Mouse (Mus musculus) G1E (cell line): ENCODE measurements around the gene Ccr1l1.

ENCODE experiments used
- CTCF ChIP-seq: IDR thresholded peaks from 2 replicates; pipeline ENCODE4 v1.5.1; 2012; ENCODE audit warnings: low read depth, low read length, inconsistent platforms, mixed read lengths
- GATA1 ChIP-seq: IDR thresholded peaks from 2 replicates; pipeline ENCODE4 v1.6.1; 2012; ENCODE audit warnings: borderline replicate concordance, low read length, inconsistent platforms, mixed read lengths
- POLR2AphosphoS5 ChIP-seq: IDR thresholded peaks from 2 replicates; pipeline ENCODE4 v1.6.1; 2012; ENCODE audit warnings: low read depth, low read length, inconsistent platforms; ENCODE audit not compliant: insufficient replicate concordance
- TAL1 ChIP-seq: conservative IDR thresholded peaks from 2 replicates; pipeline ENCODE4 v1.6.1; 2012; ENCODE audit warnings: low read depth, low read length, inconsistent platforms, mixed read lengths

DNA sequence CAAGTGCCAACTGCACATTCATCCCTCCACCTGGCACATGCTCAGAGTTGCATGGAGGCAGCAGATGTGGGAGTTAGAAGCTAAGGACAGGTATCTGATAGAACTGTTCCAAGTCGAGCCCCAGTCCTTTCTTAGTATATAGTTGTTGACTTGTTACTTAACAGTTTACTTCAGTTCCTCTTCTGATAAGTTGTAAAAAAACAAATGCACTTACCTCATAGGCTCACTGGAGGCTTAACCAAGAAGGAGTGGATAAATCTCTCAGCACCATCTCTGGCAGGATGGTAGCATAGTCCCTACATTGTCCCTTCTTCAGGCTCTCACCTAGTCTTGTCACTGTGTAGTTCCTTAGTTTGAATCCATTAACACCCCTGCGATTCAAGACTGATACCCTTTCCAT lies 34.5 kb upstream of the Ccr1l1 start:
- no peak for TF ChIP-seq CTCF
- TF ChIP-seq GATA1: no peak
- no peak for TF ChIP-seq TAL1
- TF ChIP-seq POLR2AphosphoS5: no peak
